Mouse (Mus musculus): ENCODE results near the gene Ccdc167. TPM values are rescaled to one million over a fixed set of nuclear protein-coding genes. Genes with fewer than 3 reads are reported as not detected.

Ccdc167 gene
- polyA plus RNA-seq, 1 experiment from 2014 or later, result 13.6 TPM

GRCm38 (mm10) chr17:29681669-29682068 is 35.2 kb downstream of the Ccdc167 start:
- ATAC-seq (ENCODE audit: low read depth), result no peak
- Histone ChIP-seq H3K9me3 (ENCODE audit: control insufficient read depth, low read length) (no peaks in the 10 kb centered on the region), H3K4me3 (ENCODE audit: low read length) (no peak overlapping the region), H3K4me2 (ENCODE audit: low read depth, low read length) (no peak overlapping the region), H3K9ac (ENCODE audit: low read length) (no peak overlapping the region), H3K27ac (ENCODE audit: low read length) (no peak overlapping the region), H3K4me1 (replicated peaks; ENCODE audit: control insufficient read depth, insufficient read depth, low read length) (peaks cover 11% of the 10 kb centered on the region), H3K36me3 (ENCODE audit: control insufficient read depth, insufficient read depth, low read length) (peaks cover 25% of the 10 kb centered on the region), H3K27me3 (ENCODE audit: control insufficient read depth, insufficient read depth, low read depth, low read length) (no peaks in the 10 kb centered on the region)
- WGBS, result 91% methylated on average over 9 of the region's 9 CpGs

- Histone ChIP-seq H3K4me3 (ENCODE audit: low read length) (no peak overlapping the region), H3K36me3 (ENCODE audit: control insufficient read depth, insufficient read depth, low read length) (peaks cover 29% of the 10 kb centered on the region), H3K4me1 (replicated peaks; ENCODE audit: control insufficient read depth, insufficient read depth, low read length) (peaks cover 11% of the 10 kb centered on the region), H3K27me3 (ENCODE audit: control insufficient read depth, insufficient read depth, low read depth, low read length) (no peaks in the 10 kb centered on the region), H3K9me3 (ENCODE audit: control insufficient read depth, low read length) (no peaks in the 10 kb centered on the region), H3K9ac (ENCODE audit: low read length) (no peak overlapping the region), H3K4me2 (ENCODE audit: low read depth, low read length) (no peak overlapping the region), H3K27ac (ENCODE audit: low read length) (peak overlapping the region; percentile 74)
- WGBS, result 80% methylated on average over 2 of the region's 2 CpGs
- ATAC-seq (ENCODE audit: low read depth), result no peak
Measured at GRCm38 (mm10) chr17:29680921-29681320, 35.9 kb downstream of the Ccdc167 start.

- H3K4me2 ChIP-seq (ENCODE audit: low read depth, low read length), result no peak overlapping the region
- no peaks in the 10 kb centered on the region for H3K27me3 ChIP-seq (ENCODE audit: control insufficient read depth, insufficient read depth, low read depth, low read length)
- H3K9me3 ChIP-seq (ENCODE audit: control insufficient read depth, low read length), result no peaks in the 10 kb centered on the region
- H3K9ac ChIP-seq (ENCODE audit: low read length), result no peak overlapping the region
- H3K4me1 ChIP-seq (replicated peaks; ENCODE audit: control insufficient read depth, insufficient read depth, low read length), result peaks cover 11% of the 10 kb centered on the region
- ATAC-seq (ENCODE audit: low read depth), result peak; percentile 87
- no peak overlapping the region for H3K4me3 ChIP-seq (ENCODE audit: low read length)
- H3K36me3 ChIP-seq (ENCODE audit: control insufficient read depth, insufficient read depth, low read length), result peaks cover 28% of the 10 kb centered on the region
- H3K27ac ChIP-seq (ENCODE audit: low read length), result peak overlapping the region; percentile 74
- WGBS, result 57% methylated on average over 2 of the region's 2 CpGs
Measured at GRCm38 (mm10) chr17:29680174-29680573, 36.7 kb downstream of the Ccdc167 start.

- Histone ChIP-seq H3K4me3 (ENCODE audit: low read length) (peak overlapping the region; percentile 1; the same call in 1 of the 2 replicates), H3K27ac (ENCODE audit: low read length) (peak overlapping the region; percentile 63; the same call in 1 of the 2 replicates), H3K27me3 (ENCODE audit: control insufficient read depth, insufficient read depth, low read depth, low read length) (no peaks in the 10 kb centered on the region), H3K4me2 (ENCODE audit: low read depth, low read length) (peak overlapping the region; percentile 15; the same call in 1 of the 2 replicates), H3K4me1 (replicated peaks; ENCODE audit: control insufficient read depth, insufficient read depth, low read length) (peaks cover 11% of the 10 kb centered on the region), H3K9ac (ENCODE audit: low read length) (no peak overlapping the region), H3K36me3 (ENCODE audit: control insufficient read depth, insufficient read depth, low read length) (peaks cover 31% of the 10 kb centered on the region), H3K9me3 (ENCODE audit: control insufficient read depth, low read length) (no peaks in the 10 kb centered on the region)
- 81% methylated on average over 6 of the region's 6 CpGs for WGBS
- ATAC-seq (ENCODE audit: low read depth), result no peak
Measured at GRCm38 (mm10) chr17:29679038-29679767, 37.6 kb downstream of the Ccdc167 start.

GRCm38 (mm10) chr17:29678526-29678925 is 38.3 kb downstream of the Ccdc167 start:
- Histone ChIP-seq H3K4me1 (replicated peaks; ENCODE audit: control insufficient read depth, insufficient read depth, low read length) (peaks cover 11% of the 10 kb centered on the region), H3K27ac (ENCODE audit: low read length) (peak overlapping the region; percentile 63), H3K4me2 (ENCODE audit: low read depth, low read length) (no peak overlapping the region), H3K9ac (ENCODE audit: low read length) (no peak overlapping the region), H3K9me3 (ENCODE audit: control insufficient read depth, low read length) (no peaks in the 10 kb centered on the region), H3K4me3 (ENCODE audit: low read length) (peak overlapping the region; percentile 1; the same call in 1 of the 2 replicates), H3K36me3 (ENCODE audit: control insufficient read depth, insufficient read depth, low read length) (peaks cover 34% of the 10 kb centered on the region), H3K27me3 (ENCODE audit: control insufficient read depth, insufficient read depth, low read depth, low read length) (no peaks in the 10 kb centered on the region)
- 60% methylated on average over 8 of the region's 8 CpGs for WGBS
- peak; percentile 78 for ATAC-seq (ENCODE audit: low read depth)

- no peaks in the 10 kb centered on the region; the same call in 1 of the 2 replicates for H3K4me1 ChIP-seq (replicated peaks; ENCODE audit: control insufficient read depth, insufficient read depth, low read length)
- H3K9me3 ChIP-seq (ENCODE audit: control insufficient read depth, low read length), result no peaks in the 10 kb centered on the region
- no peak overlapping the region for H3K4me2 ChIP-seq (ENCODE audit: low read depth, low read length)
- no peak for ATAC-seq (ENCODE audit: low read depth)
- H3K27ac ChIP-seq (ENCODE audit: low read length), result no peak overlapping the region
- no peaks in the 10 kb centered on the region for H3K27me3 ChIP-seq (ENCODE audit: control insufficient read depth, insufficient read depth, low read depth, low read length)
- H3K4me3 ChIP-seq (ENCODE audit: low read length), result no peak overlapping the region
- 94% methylated on average over 4 of the region's 4 CpGs for WGBS
- H3K9ac ChIP-seq (ENCODE audit: low read length), result no peak overlapping the region
- peaks cover 20% of the 10 kb centered on the region for H3K36me3 ChIP-seq (ENCODE audit: control insufficient read depth, insufficient read depth, low read length)
Measured at GRCm38 (mm10) chr17:29673325-29673724, 43.5 kb downstream of the Ccdc167 start.

GRCm38 (mm10) chr17:29671021-29671420 is 45.8 kb downstream of the Ccdc167 start:
- Histone ChIP-seq H3K4me1 (replicated peaks; ENCODE audit: control insufficient read depth, insufficient read depth, low read length) (no peaks in the 10 kb centered on the region; the same call in 1 of the 2 replicates), H3K36me3 (ENCODE audit: control insufficient read depth, insufficient read depth, low read length) (peaks cover 7% of the 10 kb centered on the region), H3K4me2 (ENCODE audit: low read depth, low read length) (no peak overlapping the region), H3K4me3 (ENCODE audit: low read length) (no peak overlapping the region), H3K27ac (ENCODE audit: low read length) (no peak overlapping the region), H3K9ac (ENCODE audit: low read length) (no peak overlapping the region), H3K27me3 (ENCODE audit: control insufficient read depth, insufficient read depth, low read depth, low read length) (no peaks in the 10 kb centered on the region), H3K9me3 (ENCODE audit: control insufficient read depth, low read length) (no peaks in the 10 kb centered on the region)
- 0 out of 2 replicates have a peak, but pooled peaks have one; percentile 23 for ATAC-seq (ENCODE audit: low read depth)
- WGBS, result 72% methylated on average over 2 of the region's 2 CpGs

GRCm38 (mm10) chr17:29669936-29670335 is 46.9 kb downstream of the Ccdc167 start:
- H3K9ac ChIP-seq (ENCODE audit: low read length), result no peak overlapping the region
- H3K9me3 ChIP-seq (ENCODE audit: control insufficient read depth, low read length), result no peaks in the 10 kb centered on the region
- no peak for ATAC-seq (ENCODE audit: low read depth)
- no peak overlapping the region for H3K4me2 ChIP-seq (ENCODE audit: low read depth, low read length)
- H3K27me3 ChIP-seq (ENCODE audit: control insufficient read depth, insufficient read depth, low read depth, low read length), result no peaks in the 10 kb centered on the region
- H3K4me3 ChIP-seq (ENCODE audit: low read length), result no peak overlapping the region
- H3K4me1 ChIP-seq (replicated peaks; ENCODE audit: control insufficient read depth, insufficient read depth, low read length), result no peaks in the 10 kb centered on the region; the same call in 1 of the 2 replicates
- peaks cover 9% of the 10 kb centered on the region for H3K36me3 ChIP-seq (ENCODE audit: control insufficient read depth, insufficient read depth, low read length)
- H3K27ac ChIP-seq (ENCODE audit: low read length), result no peak overlapping the region

GRCm38 (mm10) chr17:29669030-29669429 is 47.8 kb downstream of the Ccdc167 start:
- no peak for ATAC-seq (ENCODE audit: low read depth)
- Histone ChIP-seq H3K36me3 (ENCODE audit: control insufficient read depth, insufficient read depth, low read length) (peaks cover 9% of the 10 kb centered on the region), H3K27ac (ENCODE audit: low read length) (no peak overlapping the region), H3K4me1 (replicated peaks; ENCODE audit: control insufficient read depth, insufficient read depth, low read length) (no peaks in the 10 kb centered on the region; the same call in 1 of the 2 replicates), H3K4me3 (ENCODE audit: low read length) (no peak overlapping the region), H3K9ac (ENCODE audit: low read length) (no peak overlapping the region), H3K27me3 (ENCODE audit: control insufficient read depth, insufficient read depth, low read depth, low read length) (no peaks in the 10 kb centered on the region), H3K4me2 (ENCODE audit: low read depth, low read length) (no peak overlapping the region), H3K9me3 (ENCODE audit: control insufficient read depth, low read length) (no peaks in the 10 kb centered on the region)
- WGBS, result 91% methylated on average over 4 of the region's 4 CpGs
